ENCODE assay signal across 31 mouse cellular contexts in genomic region chr2:37769793-37770192, GRCm38 (mm10). TPM values are rescaled to one million over a fixed set of nuclear protein-coding genes. Genes with fewer than 3 reads are reported as not detected.
DNase-seq lines count a peak whose midpoint lies in the region; ATAC-seq and TF ChIP-seq lines count a peak whose summit lies in the region.
"Had no signal": no experiment of that assay in that cellular context is flagged by ENCODE, and none has a peak within 500 bp of the region (broad histone marks: within the 10 kb centered on the region; RNA-seq: fewer than 3 reads in every experiment).

No protein-coding gene starts in this region.

- H3K27me3 ChIP-seq in CH12.LX (replicated peaks): no peaks in the 10 kb centered on the region
- H3K27me3 ChIP-seq in liver, postnatal 0 days (ENCODE audit: insufficient read depth, low read length): no peaks in the 10 kb centered on the region
- H3K27me3 ChIP-seq: intestine, embryonic 15.5 days had no signal

- H3K4me2 ChIP-seq in CH12.LX (ENCODE audit: insufficient read depth, low read depth, poor library complexity, severe bottlenecking): peak overlapping the region; percentile 72
- no peak overlapping the region for H3K4me2 ChIP-seq in liver, postnatal 0 days (ENCODE audit: low read depth, low read length)
- H3K4me2 ChIP-seq: embryonic facial prominence, embryonic 13.5 days; forebrain, embryonic 13.5 days; heart, embryonic 15.5 days; hindbrain, embryonic 12.5 days; intestine, embryonic 15.5 days; limb, embryonic 12.5 days; liver, embryonic 12.5 days; neural tube, embryonic 13.5 days; stomach, embryonic 15.5 days had no signal

- H3K79me2 ChIP-seq in CH12.LX (replicated peaks; ENCODE audit: control insufficient read depth, extremely low read depth, insufficient read depth, poor library complexity, severe bottlenecking): no peaks in the 10 kb centered on the region

- H3K4me3 ChIP-seq in layer of hippocampus, adult 2 months: no peak overlapping the region
- H3K4me3 ChIP-seq in CH12.LX (replicated peaks in 1 of 3; ENCODE audit: low read depth in 2 of 3, low read length in 2 of 3, poor library complexity in 1 of 3): no peak overlapping the region
- no peak overlapping the region for H3K4me3 ChIP-seq in embryonic fibroblast, embryonic 13.5 days (ENCODE audit: insufficient read depth, low read length)
- H3K4me3 ChIP-seq in liver, postnatal 0 days (ENCODE audit: low read depth, low read length): no peak overlapping the region
- H3K4me3 ChIP-seq: embryonic facial prominence, embryonic 13.5 days; forebrain, embryonic 13.5 days; heart, embryonic 15.5 days; hindbrain, embryonic 12.5 days; intestine, embryonic 15.5 days; limb, embryonic 12.5 days; liver, embryonic 12.5 days; neural tube, embryonic 13.5 days; stomach, embryonic 15.5 days had no signal

- TF ChIP-seq POLR2A in CH12.LX (IDR thresholded peaks at IDR 0.05; ENCODE audit: low read depth, low read length): peak; percentile 48
- no peak for TF ChIP-seq POLR2A in embryonic fibroblast, embryonic 13.5 days (IDR thresholded peaks at IDR 0.05; ENCODE audit: low read depth, low read length)

- TF ChIP-seq EP300 in CH12.LX (IDR thresholded peaks at IDR 0.05; ENCODE audit: low read length): peak; percentile 89
- TF ChIP-seq EP300 in liver, postnatal 0 days (IDR thresholded peaks at IDR 0.05; ENCODE audit: low read depth): no peak

- 78% methylated on average over 8 of the region's 8 CpGs for WGBS in liver, postnatal 0 days (ENCODE audit: insufficient replicate concordance)

- peak overlapping the region; percentile 60 for H3K9ac ChIP-seq in CH12.LX (ENCODE audit: insufficient read depth, low read depth)
- H3K9ac ChIP-seq in liver, postnatal 0 days (replicated peaks): no peak overlapping the region
- H3K9ac ChIP-seq: embryonic facial prominence, embryonic 13.5 days; forebrain, embryonic 13.5 days; heart, embryonic 15.5 days; hindbrain, embryonic 12.5 days; intestine, embryonic 15.5 days; limb, embryonic 12.5 days; liver, embryonic 12.5 days; neural tube, embryonic 13.5 days; stomach, embryonic 15.5 days had no signal

- no peak for DNase-seq in layer of hippocampus, adult 2 months (ENCODE audit: low spot score in 2 of 2)
- no peak for DNase-seq in layer of hippocampus, postnatal 14 days (ENCODE audit: low spot score in 2 of 2)
- DNase-seq in 3T3-L1 (ENCODE audit: low read depth, low spot score) (peak; percentile 64), CH12.LX (ENCODE audit: extremely low read depth) (peak; percentile 92)
- DNase-seq in liver, postnatal 0 days: no peak
- no peak for DNase-seq in lung, postnatal 36 days
- DNase-seq: adrenal gland, postnatal 25 days; cerebellum, adult 11-12 months; cerebellum, adult 9-11 months; embryo, embryonic 11 days; gastrocnemius, postnatal 14 days; kidney, adult 2 months; layer of hippocampus, adult 9-11 months; lung, adult 18-20 months; right cerebral cortex, postnatal 25 days had no signal

- H3K36me3 ChIP-seq in CH12.LX (replicated peaks in 1 of 2; ENCODE audit: control insufficient read depth in 1 of 2, insufficient read depth in 1 of 2, low read length in 1 of 2): no peaks in the 10 kb centered on the region
- H3K36me3 ChIP-seq in liver, postnatal 0 days (replicated peaks; ENCODE audit: insufficient read depth, low read length): no peaks in the 10 kb centered on the region
- H3K36me3 ChIP-seq: embryonic facial prominence, embryonic 13.5 days; heart, embryonic 15.5 days; hindbrain, embryonic 12.5 days; intestine, embryonic 15.5 days; limb, embryonic 12.5 days; liver, embryonic 12.5 days; neural tube, embryonic 13.5 days; stomach, embryonic 15.5 days had no signal

- H3K4me1 ChIP-seq in CH12.LX (ENCODE audit: control insufficient read depth in 1 of 2, insufficient read depth in 2 of 2): peaks cover 49 to 70% of the 10 kb centered on the region in 2 experiments
- H3K4me1 ChIP-seq in embryonic fibroblast, embryonic 13.5 days (ENCODE audit: control insufficient read depth, insufficient read depth, low read length): peaks cover 11% of the 10 kb centered on the region
- H3K4me1 ChIP-seq in liver, postnatal 0 days (ENCODE audit: insufficient read depth): peaks cover 16% of the 10 kb centered on the region

- no peak for ATAC-seq in liver, postnatal 0 days
- ATAC-seq: forebrain, embryonic 13.5 days; hindbrain, postnatal 0 days; intestine, embryonic 15.5 days; liver, embryonic 12.5 days; lung, postnatal 0 days had no signal

- no peak for TF ChIP-seq CTCF in layer of hippocampus, adult 2 months (conservative IDR thresholded peaks at IDR 0.05)
- TF ChIP-seq CTCF in CH12.LX (conservative IDR thresholded peaks at IDR 0.05 in 1 of 2, IDR thresholded peaks at IDR 0.05 in 1 of 2; ENCODE audit: low read depth in 2 of 2, low read length in 2 of 2): no peak
- no peak for TF ChIP-seq CTCF in embryonic fibroblast, embryonic 13.5 days (IDR thresholded peaks at IDR 0.05; ENCODE audit: borderline replicate concordance, insufficient read depth, low read length)
- no peak for TF ChIP-seq CTCF in liver, postnatal 0 days (IDR thresholded peaks at IDR 0.05; ENCODE audit: low read depth)

- no peak; the same call in 1 of the 2 replicates for TF ChIP-seq RAD21 in CH12.LX (IDR thresholded peaks at IDR 0.05; ENCODE audit: low read depth, low read length)

- H3K27ac ChIP-seq in layer of hippocampus, adult 2 months: peak overlapping the region; percentile 32; the same call in 1 of the 2 replicates
- H3K27ac ChIP-seq in CH12.LX (ENCODE audit: insufficient read depth, low read depth): peak overlapping the region; percentile 85
- H3K27ac ChIP-seq in embryonic fibroblast, embryonic 13.5 days (ENCODE audit: insufficient read depth, low read length): peak overlapping the region; percentile 11; the same call in 1 of the 2 replicates
- H3K27ac ChIP-seq in liver, postnatal 0 days (ENCODE audit: low read depth): no peak overlapping the region
- H3K27ac ChIP-seq: embryonic facial prominence, embryonic 13.5 days; forebrain, embryonic 13.5 days; heart, embryonic 15.5 days; hindbrain, embryonic 12.5 days; hindbrain, postnatal 0 days; intestine, embryonic 15.5 days; kidney, postnatal 0 days; limb, embryonic 12.5 days; liver, embryonic 12.5 days; macrophage; neural tube, embryonic 13.5 days; stomach, embryonic 15.5 days had no signal

- in situ Hi-C loops in CH12.LX (cut with MboI; ENCODE audit: low pct_ligation_motif_present, low pct_unique_long_range_greater_than_20kb, low sequenced_read_pairs): loop anchor here (10.0 kb wide), 3 partner anchors 185 to 395 kb away; no protein-coding TSS in a partner anchor

- no peaks in the 10 kb centered on the region for H3K9me3 ChIP-seq in CH12.LX (replicated peaks; ENCODE audit: low read length)
- no peaks in the 10 kb centered on the region for H3K9me3 ChIP-seq in liver, postnatal 0 days (ENCODE audit: low read length)
- H3K9me3 ChIP-seq: embryonic facial prominence, embryonic 13.5 days; forebrain, embryonic 13.5 days; heart, embryonic 15.5 days; hindbrain, embryonic 12.5 days; intestine, embryonic 15.5 days; limb, embryonic 12.5 days; liver, embryonic 12.5 days; neural tube, embryonic 13.5 days; stomach, embryonic 15.5 days had no signal

- dilution Hi-C loops in CH12.LX (cut with MboI; ENCODE audit: extremely low pct_ligation_motif_present, extremely low pct_unique_long_range_greater_than_20kb, low sequenced_read_pairs): no loop called here

TF ChIP-seq in CH12.LX, 34 proteins besides CTCF, POLR2A, EP300 and RAD21 (continues in another document):
- no peak for TF ChIP-seq USF2 (conservative IDR thresholded peaks at IDR 0.05; ENCODE audit: low read depth, low read length)
- TF ChIP-seq ZMIZ1 (IDR thresholded peaks at IDR 0.05; ENCODE audit: low read depth, low read length): 0 out of 2 replicates have a peak, but pooled peaks have one; percentile 14
- no peak; the same call in 1 of the 2 replicates for TF ChIP-seq RCOR1 (conservative IDR thresholded peaks at IDR 0.05; ENCODE audit: low read depth, low read length)
- TF ChIP-seq ZC3H11A (IDR thresholded peaks at IDR 0.05; ENCODE audit: low read depth, low read length): no peak
- TF ChIP-seq E2F4 (IDR thresholded peaks at IDR 0.05; ENCODE audit: insufficient replicate concordance, low read depth, low read length): no peak
- TF ChIP-seq MXI1 (IDR thresholded peaks at IDR 0.05; ENCODE audit: low read depth, low read length): no peak; the same call in 1 of the 2 replicates
- TF ChIP-seq BHLHE40 (IDR thresholded peaks at IDR 0.05; ENCODE audit: low read depth, low read length): peak; percentile 99
- TF ChIP-seq SMC3 (IDR thresholded peaks at IDR 0.05; ENCODE audit: low read depth, low read length): no peak; the same call in 1 of the 2 replicates
- TF ChIP-seq TBP (conservative IDR thresholded peaks at IDR 0.05; ENCODE audit: low read depth, low read length): peak; percentile 97
- no peak for TF ChIP-seq CHD1 (IDR thresholded peaks at IDR 0.05; ENCODE audit: low read depth, low read length)
- TF ChIP-seq HCFC1 (IDR thresholded peaks at IDR 0.05; ENCODE audit: low read depth, low read length): no peak
- peak; percentile 99 for TF ChIP-seq UBTF (IDR thresholded peaks at IDR 0.05; ENCODE audit: low read depth, low read length)
- peak; percentile 84; the same call in 1 of the 2 replicates for TF ChIP-seq MYC (IDR thresholded peaks at IDR 0.05; ENCODE audit: low read depth, low read length)
- TF ChIP-seq JUND (conservative IDR thresholded peaks at IDR 0.05; ENCODE audit: low read depth, low read length): peak; percentile 72
- no peak for TF ChIP-seq GABPA (IDR thresholded peaks at IDR 0.05; ENCODE audit: insufficient replicate concordance, low read depth, low read length)
- TF ChIP-seq ZKSCAN1 (IDR thresholded peaks at IDR 0.05; ENCODE audit: borderline replicate concordance, low read depth, low read length): no peak
- TF ChIP-seq TCF12 (IDR thresholded peaks at IDR 0.05; ENCODE audit: low read depth, low read length): peak; percentile 98
- no peak for TF ChIP-seq ZNF384 (IDR thresholded peaks at IDR 0.05; ENCODE audit: low read depth, low read length)
- no peak for TF ChIP-seq PAX5 (IDR thresholded peaks at IDR 0.05; ENCODE audit: low read length)
- TF ChIP-seq MAX (IDR thresholded peaks at IDR 0.05; ENCODE audit: low read length): no peak; the same call in 1 of the 2 replicates
- TF ChIP-seq MAFK (IDR thresholded peaks at IDR 0.05; ENCODE audit: insufficient replicate concordance, low read length): peak; percentile 89; the same call in 1 of the 2 replicates
- TF ChIP-seq CHD2 (IDR thresholded peaks at IDR 0.05; ENCODE audit: low read length): no peak
- peak; percentile 61 for TF ChIP-seq NRF1 (IDR thresholded peaks at IDR 0.05; ENCODE audit: low read depth, low read length)

RNA-seq across cellular contexts. Expression of gene Crb2, which starts 6.3 kb away (rescaled TPM):
- total RNA-seq in layer of hippocampus, adult 2 months (2021): 1 to 10 TPM; 3.7 to 3.9 TPM
- 1 to 10 TPM; 6.6 to 8.5 TPM for total RNA-seq in layer of hippocampus, postnatal 14 days (2021)
- total RNA-seq in CH12.LX (2012; rRNA removed): 0.04 and 0.13 TPM in 2 replicates
- total RNA-seq in CH12.LX (2014; rRNA removed): not detected in 2 replicates
- polyA plus RNA-seq in CH12.LX (2012; ENCODE audit: insufficient read length, low read depth): 0.07 TPM in 2 replicates
- polyA plus RNA-seq in embryonic fibroblast, embryonic 13.5 days (2011; ENCODE audit: insufficient read length, low read depth, missing spikeins): 0.08 and 0.32 TPM in 2 replicates
- 0.16 and 0.19 TPM in 2 replicates for polyA plus RNA-seq in liver, postnatal 0 days (2015; fragmentation: Nextera tagmentation; extraction: Ambion mirVana)
- total RNA-seq: granulocyte monocyte progenitor cell, adult 5-6 weeks; MEL had no signal
- polyA plus RNA-seq: macrophage had no signal

Comparison
In these comparisons a context has a peak if more than half of its experiments do, and no peak if none do; other contexts are left out.
1. DNase-seq: peak in 3T3-L1 (single experiment) and CH12.LX (single experiment); none in layer of hippocampus, adult 2 months (0 of 2), layer of hippocampus, postnatal 14 days (0 of 2), liver, postnatal 0 days (single experiment) and lung, postnatal 36 days (single experiment).
2. RNA of gene Crb2, which starts 6.3 kb away (total RNA-seq): 6.6 to 8.5 TPM in layer of hippocampus, postnatal 14 days and 3.7 to 3.9 TPM in layer of hippocampus, adult 2 months; 0.04 to 0.13 TPM in CH12.LX; every median in the first group is over 4 times any median in the second.